Mouse (Mus musculus): ENCODE results near the gene Cys1.
A peak's percentile ranks its signal among the peaks of the same experiment; 100 is the strongest.

Cys1 gene

GRCm38 (mm10) chr12:24697484-24698204, 16.0 kb upstream of the Cys1 start:
- no peak for DNase-seq (ENCODE audit: low spot score in 2 of 2)

GRCm38 (mm10) chr12:24696500-24697483, 15.2 kb upstream of the Cys1 start:
- peak; percentile 60 to 80 for DNase-seq (ENCODE audit: low spot score in 2 of 2)

- no peak for DNase-seq (ENCODE audit: low spot score in 2 of 2)
These were observed 8.7 kb upstream of the Cys1 start for GRCm38 (mm10) chr12:24690351-24690750.

GRCm38 (mm10) chr12:24686696-24687346, 5.2 kb upstream of the Cys1 start:
- DNase-seq (ENCODE audit: low spot score in 2 of 2) = no peak

- DNase-seq (ENCODE audit: low spot score in 2 of 2) = no peak
These were observed 4.6 kb upstream of the Cys1 start for GRCm38 (mm10) chr12:24686038-24686695.

- no peak for DNase-seq (ENCODE audit: low spot score in 2 of 2)
These were observed 1.8 kb upstream of the Cys1 start for GRCm38 (mm10) chr12:24683461-24683860.

GRCm38 (mm10) chr12:24682563-24682962, 950 bp upstream of the Cys1 start:
- DNase-seq (ENCODE audit: low spot score in 2 of 2) = no peak

GRCm38 (mm10) chr12:24680492-24681285, 924 bp downstream of the Cys1 start:
- DNase-seq (ENCODE audit: low spot score in 2 of 2) = no peak

GRCm38 (mm10) chr12:24680096-24680491, 1.5 kb downstream of the Cys1 start:
- no peak for DNase-seq (ENCODE audit: low spot score in 2 of 2)

GRCm38 (mm10) chr12:24662131-24662530, 19.5 kb downstream of the Cys1 start:
- DNase-seq (ENCODE audit: low spot score in 2 of 2) = no peak

- DNase-seq (ENCODE audit: low spot score in 2 of 2) = no peak
These were observed 20.5 kb downstream of the Cys1 start for GRCm38 (mm10) chr12:24661100-24661499.

- DNase-seq (ENCODE audit: low spot score in 2 of 2) = no peak
These were observed 21.7 kb downstream of the Cys1 start for GRCm38 (mm10) chr12:24659923-24660322.

- DNase-seq (ENCODE audit: low spot score in 2 of 2) = no peak
These were observed 22.6 kb downstream of the Cys1 start for GRCm38 (mm10) chr12:24658998-24659397.

- DNase-seq (ENCODE audit: low spot score in 2 of 2) = no peak
These were observed 25.2 kb downstream of the Cys1 start for GRCm38 (mm10) chr12:24656436-24656835.

GRCm38 (mm10) chr12:24654065-24654862, 27.3 kb downstream of the Cys1 start:
- DNase-seq (ENCODE audit: low spot score in 2 of 2) = no peak

- DNase-seq (ENCODE audit: low spot score in 2 of 2) = peak; percentile 97
These were observed 29.8 kb downstream of the Cys1 start for GRCm38 (mm10) chr12:24651642-24652342.

- DNase-seq (ENCODE audit: low spot score in 2 of 2) = peak; percentile 96 to 97
These were observed 30.5 kb downstream of the Cys1 start, which contains the start of gene Klf11 for GRCm38 (mm10) chr12:24651063-24651557. Klf11 (plus strand) TSS chr12:24651274.

- no peak for DNase-seq (ENCODE audit: low spot score in 2 of 2)
These were observed 31.1 kb downstream of the Cys1 start for GRCm38 (mm10) chr12:24650415-24651062.

GRCm38 (mm10) chr12:24648094-24648493, 33.5 kb downstream of the Cys1 start:
- DNase-seq (ENCODE audit: low spot score in 2 of 2) = no peak

All from spleen, postnatal 14 days (tissue).